Mouse (Mus musculus) cortical plate, adult 2 months (tissue): Measurements from ENCODE around the gene Cul5.

Source experiments
- CTCF ChIP-seq: fragments of 200-500 bp; IDR thresholded peaks from 2 replicates; pipeline ENCODE4 v1.5.1; 2011; ENCODE audit warnings: mild to moderate bottlenecking, control low read depth, low read length; ENCODE audit not compliant: insufficient read depth; ENCODE audit errors: extremely low read depth
- POLR2A ChIP-seq: fragments of 200-500 bp; IDR thresholded peaks from 2 replicates; pipeline ENCODE4 v1.6.1; 2011; ENCODE audit warnings: mild to moderate bottlenecking, low read length, control low read depth; ENCODE audit not compliant: insufficient read depth; ENCODE audit errors: extremely low read depth

- TF ChIP-seq CTCF (no peak), POLR2A (no peak)
Observed at GRCm38 (mm10) chr9:53705992-53706696, 36.3 kb upstream of the Cul5 start, which contains the start of gene Rab39.
